In the genomic region with DNA sequence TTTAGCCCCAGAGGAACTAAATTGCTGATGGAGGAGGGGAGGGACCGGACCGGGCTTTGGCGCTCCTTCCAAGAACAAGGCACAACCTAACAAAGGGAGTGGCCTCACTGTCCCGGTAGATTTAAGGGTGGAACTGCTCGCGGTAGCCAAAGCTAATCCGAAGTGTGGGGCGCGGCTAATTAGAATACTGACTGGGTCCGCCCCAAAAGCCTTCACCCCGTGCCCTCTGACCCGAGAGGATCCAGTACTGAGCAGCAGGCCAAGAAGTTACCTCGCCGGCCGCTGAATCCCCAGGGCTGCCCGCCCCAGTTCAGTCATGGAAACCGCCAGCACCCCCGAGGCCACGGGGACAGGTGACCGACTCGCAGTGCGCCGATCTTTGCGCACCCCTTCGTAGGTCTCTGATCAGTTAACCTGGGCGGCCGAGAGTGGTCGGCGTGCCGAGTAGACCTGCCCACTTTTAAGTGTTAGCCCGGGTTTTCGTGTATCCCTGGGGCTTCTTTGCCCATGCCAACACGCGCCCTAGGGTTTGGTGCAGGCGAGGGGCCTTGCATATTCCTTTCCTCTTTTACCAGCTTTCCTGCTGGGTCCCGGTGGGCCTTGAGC, we compare ENCODE assay signal across 8 mouse cellular contexts. TPM values are rescaled to one million over a fixed set of nuclear protein-coding genes. Genes with fewer than 3 reads are reported as not detected.
A peak's percentile ranks its signal among the peaks of the same experiment; 100 is the strongest.
DNase-seq lines count a peak whose midpoint lies in the region; ATAC-seq and TF ChIP-seq lines count a peak whose summit lies in the region.

A gene (plus strand): TSS at position 244 of the 606 bp plus-strand sequence.

- peak within 1 kb of the TSS; percentile 77 for H3K9ac ChIP-seq in embryonic facial prominence, embryonic 15.5 days
- peak within 1 kb of the TSS; percentile 74 for H3K9ac ChIP-seq in kidney, embryonic 14.5 days (ENCODE audit: low read depth, low read length)
- H3K9ac ChIP-seq in limb, embryonic 14.5 days (ENCODE audit: low read depth, low read length, severe bottlenecking): peak within 1 kb of the TSS; percentile 88
- H3K9ac ChIP-seq in midbrain, embryonic 16.5 days (ENCODE audit: low read depth, low read length): peak within 1 kb of the TSS; percentile 77

- peak; percentile 67 for ATAC-seq in embryonic facial prominence, embryonic 15.5 days (ENCODE audit: insufficient number of reproducible peaks, low FRiP score, low TSS enrichment, low read depth)
- ATAC-seq in kidney, embryonic 14.5 days (ENCODE audit: low FRiP score, low TSS enrichment): peak; percentile 73
- ATAC-seq in limb, embryonic 14.5 days (ENCODE audit: low FRiP score, low read depth): peak; percentile 46
- ATAC-seq in midbrain, embryonic 16.5 days: peak; percentile 73

- H3K36me3 ChIP-seq in embryonic facial prominence, embryonic 15.5 days: no peaks in the 10 kb centered on the region
- H3K36me3 ChIP-seq in kidney, embryonic 14.5 days (ENCODE audit: control insufficient read depth, insufficient read depth, low read length): no peaks in the 10 kb centered on the region; the same call in 1 of the 2 replicates
- peaks cover 3% of the 10 kb centered on the region for H3K36me3 ChIP-seq in limb, embryonic 14.5 days (ENCODE audit: control insufficient read depth, insufficient read depth, low read length)
- H3K36me3 ChIP-seq in midbrain, embryonic 16.5 days (ENCODE audit: control insufficient read depth, insufficient read depth, low read length): no peaks in the 10 kb centered on the region
- H3K36me3 ChIP-seq in splenic B cell, adult 2 months (ENCODE audit: control insufficient read depth, insufficient read depth, low read length, poor library complexity, severe bottlenecking): peaks cover 3% of the 10 kb centered on the region; the same call in 1 of the 2 replicates

- peak within 1 kb of the TSS; percentile 97 for H3K27ac ChIP-seq in embryonic facial prominence, embryonic 15.5 days (replicated peaks)
- H3K27ac ChIP-seq in kidney, embryonic 14.5 days (ENCODE audit: low read depth, low read length): peak within 1 kb of the TSS; percentile 98
- H3K27ac ChIP-seq in limb, embryonic 14.5 days (replicated peaks; ENCODE audit: low read depth, low read length): peak within 1 kb of the TSS; percentile 97
- peak within 1 kb of the TSS; percentile 93 for H3K27ac ChIP-seq in midbrain, embryonic 16.5 days (ENCODE audit: low read length)

- no peaks in the 10 kb centered on the region for H3K27me3 ChIP-seq in embryonic facial prominence, embryonic 15.5 days
- 0 out of 2 replicates have a peak, but pooled peaks cover 4% of the 10 kb centered on the region for H3K27me3 ChIP-seq in kidney, embryonic 14.5 days (ENCODE audit: control insufficient read depth, insufficient read depth, low read length)
- peaks cover 3% of the 10 kb centered on the region; the same call in 1 of the 2 replicates for H3K27me3 ChIP-seq in limb, embryonic 14.5 days (ENCODE audit: control insufficient read depth, insufficient read depth, low read length)
- H3K27me3 ChIP-seq in midbrain, embryonic 16.5 days (ENCODE audit: control insufficient read depth, insufficient read depth, low read depth, low read length): peaks cover 8% of the 10 kb centered on the region
- H3K27me3 ChIP-seq in splenic B cell, adult 2 months (ENCODE audit: control insufficient read depth, insufficient read depth, low read length, poor library complexity, severe bottlenecking): no peaks in the 10 kb centered on the region

- peak; percentile 92 for DNase-seq in A20 (ENCODE audit: low read depth, low spot score)
- DNase-seq in adrenal gland, postnatal 25 days: peak; percentile 77
- peak; percentile 85 to 89 for DNase-seq in heart, adult 9 months (ENCODE audit: low spot score in 2 of 2)
- peak; percentile 80 for DNase-seq in limb, embryonic 14.5 days (ENCODE audit: low spot score)
- DNase-seq in splenic B cell, adult 2 months (ENCODE audit: low read depth, low spot score): peak; percentile 68

- H3K9me3 ChIP-seq in embryonic facial prominence, embryonic 15.5 days (replicated peaks): no peaks in the 10 kb centered on the region
- no peaks in the 10 kb centered on the region for H3K9me3 ChIP-seq in kidney, embryonic 14.5 days (ENCODE audit: control insufficient read depth, low read length)
- no peaks in the 10 kb centered on the region for H3K9me3 ChIP-seq in limb, embryonic 14.5 days (ENCODE audit: control insufficient read depth, low read length)
- no peaks in the 10 kb centered on the region for H3K9me3 ChIP-seq in midbrain, embryonic 16.5 days (replicated peaks; ENCODE audit: control insufficient read depth, low read length, poor library complexity, severe bottlenecking)

- peak within 1 kb of the TSS; percentile 66 for H3K4me3 ChIP-seq in embryonic facial prominence, embryonic 15.5 days (replicated peaks)
- H3K4me3 ChIP-seq in kidney, embryonic 14.5 days (ENCODE audit: low read length): peak within 1 kb of the TSS; percentile 80
- peak within 1 kb of the TSS; percentile 68 for H3K4me3 ChIP-seq in limb, embryonic 14.5 days (replicated peaks; ENCODE audit: low read length)
- H3K4me3 ChIP-seq in midbrain, embryonic 16.5 days (ENCODE audit: low read depth, low read length): peak within 1 kb of the TSS; percentile 50

- under 1% methylated on average over 36 of the region's 36 CpGs for WGBS in embryonic facial prominence, embryonic 15.5 days
- WGBS in kidney, embryonic 14.5 days: 0% methylated on average over 36 of the region's 36 CpGs
- WGBS in limb, embryonic 14.5 days: 0% methylated on average over 29 of the region's 36 CpGs
- under 1% methylated on average over 35 of the region's 36 CpGs for WGBS in midbrain, embryonic 16.5 days

- peak; percentile 53; the same call in 1 of the 2 replicates for TF ChIP-seq POLR2A in limb, embryonic 14.5 days (IDR thresholded peaks at IDR 0.05; ENCODE audit: borderline replicate concordance, extremely low read depth, insufficient read depth, insufficient read length)

- H3K4me1 ChIP-seq in embryonic facial prominence, embryonic 15.5 days: peaks cover 31% of the 10 kb centered on the region
- H3K4me1 ChIP-seq in kidney, embryonic 14.5 days (ENCODE audit: control insufficient read depth, insufficient read depth, low read length): peaks cover 19% of the 10 kb centered on the region
- peaks cover 21% of the 10 kb centered on the region for H3K4me1 ChIP-seq in limb, embryonic 14.5 days (ENCODE audit: control insufficient read depth, insufficient read depth, low read length)
- H3K4me1 ChIP-seq in midbrain, embryonic 16.5 days (ENCODE audit: control insufficient read depth, insufficient read depth, low read length): peaks cover 34% of the 10 kb centered on the region

- H3K4me2 ChIP-seq in embryonic facial prominence, embryonic 15.5 days (replicated peaks): peak within 1 kb of the TSS; percentile 84
- H3K4me2 ChIP-seq in kidney, embryonic 14.5 days (replicated peaks; ENCODE audit: low read depth, low read length): peak within 1 kb of the TSS; percentile 67
- H3K4me2 ChIP-seq in limb, embryonic 14.5 days (replicated peaks; ENCODE audit: low read depth, low read length, severe bottlenecking): peak within 1 kb of the TSS; percentile 79
- H3K4me2 ChIP-seq in midbrain, embryonic 16.5 days (ENCODE audit: low read length): peak within 1 kb of the TSS; percentile 93

RNA-seq across cellular contexts. Expression of the gene that starts here (rescaled TPM):
- 19.5 and 25.2 TPM in 2 replicates for total RNA-seq in adrenal gland, postnatal 25 days (2021)
- polyA plus RNA-seq in embryonic facial prominence, embryonic 15.5 days (2015; fragmentation: Nextera tagmentation; extraction: Ambion mirVana): 37.7 and 38.5 TPM in 2 replicates
- 41.3 and 55.4 TPM in 2 replicates for polyA plus RNA-seq in kidney, embryonic 14.5 days (2014; fragmentation: Nextera tagmentation; extraction: Ambion mirVana)
- 49.9 and 60.3 TPM in 2 replicates for polyA plus RNA-seq in limb, embryonic 14.5 days (2012; rRNA removed)
- 36.0 and 36.8 TPM in 2 replicates for polyA plus RNA-seq in limb, embryonic 14.5 days (2014; fragmentation: Nextera tagmentation; extraction: Ambion mirVana)
- polyA plus RNA-seq in midbrain, embryonic 16.5 days (2015; fragmentation: Nextera tagmentation; extraction: Ambion mirVana): 45.5 and 47.7 TPM in 2 replicates

Comparison
In these comparisons a context has a peak if more than half of its experiments do, and no peak if none do; other contexts are left out.
1. Peak in every context shown above with its lines: DNase-seq, ATAC-seq, H3K4me3 ChIP-seq and H3K27ac ChIP-seq.